Mouse (Mus musculus) CD4-positive helper T cell, adult 2 months (primary cell): Measurements from ENCODE around the gene Dnttip1.

Source experiments
- DNase-seq: peaks from one replicate; pipeline ENCODE4 v3.0.0-alpha.2; 2012; ENCODE audit warnings: low read depth, missing footprints, low spot score

The Dnttip1 gene

GRCm38 (mm10) chr2:164779481-164780086, 33.8 kb downstream of the Dnttip1 start, which contains the start of gene Tnnc2:
Gene Tnnc2 (minus strand): TSS chr2:164779967.
- no peak for DNase-seq

DNA sequence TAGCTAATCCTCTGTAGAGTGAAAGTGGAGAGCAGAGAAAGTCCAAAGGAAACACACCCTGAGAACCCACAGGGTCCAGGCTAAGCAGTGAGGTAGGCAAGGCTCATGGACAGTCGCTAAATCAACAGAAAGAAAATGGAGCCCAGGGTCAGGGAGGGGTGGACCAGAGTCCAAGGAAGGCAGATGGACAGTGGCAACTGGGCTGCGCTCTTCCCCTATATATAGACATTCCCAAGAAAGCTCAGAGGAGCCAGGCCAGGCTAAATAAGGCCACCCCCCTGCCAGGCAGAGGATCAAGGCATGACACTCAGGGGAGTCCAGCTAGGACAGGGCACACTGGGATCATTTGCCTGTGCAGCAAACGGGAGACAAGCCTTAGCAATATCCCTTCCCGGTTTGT, 36.1 kb downstream of the Dnttip1 start:
- no peak for DNase-seq

GRCm38 (mm10) chr2:164783926-164784581, 38.3 kb downstream of the Dnttip1 start:
- peak; percentile 32 for DNase-seq

GRCm38 (mm10) chr2:164784869-164785420, 39.2 kb downstream of the Dnttip1 start:
- no peak for DNase-seq

DNA sequence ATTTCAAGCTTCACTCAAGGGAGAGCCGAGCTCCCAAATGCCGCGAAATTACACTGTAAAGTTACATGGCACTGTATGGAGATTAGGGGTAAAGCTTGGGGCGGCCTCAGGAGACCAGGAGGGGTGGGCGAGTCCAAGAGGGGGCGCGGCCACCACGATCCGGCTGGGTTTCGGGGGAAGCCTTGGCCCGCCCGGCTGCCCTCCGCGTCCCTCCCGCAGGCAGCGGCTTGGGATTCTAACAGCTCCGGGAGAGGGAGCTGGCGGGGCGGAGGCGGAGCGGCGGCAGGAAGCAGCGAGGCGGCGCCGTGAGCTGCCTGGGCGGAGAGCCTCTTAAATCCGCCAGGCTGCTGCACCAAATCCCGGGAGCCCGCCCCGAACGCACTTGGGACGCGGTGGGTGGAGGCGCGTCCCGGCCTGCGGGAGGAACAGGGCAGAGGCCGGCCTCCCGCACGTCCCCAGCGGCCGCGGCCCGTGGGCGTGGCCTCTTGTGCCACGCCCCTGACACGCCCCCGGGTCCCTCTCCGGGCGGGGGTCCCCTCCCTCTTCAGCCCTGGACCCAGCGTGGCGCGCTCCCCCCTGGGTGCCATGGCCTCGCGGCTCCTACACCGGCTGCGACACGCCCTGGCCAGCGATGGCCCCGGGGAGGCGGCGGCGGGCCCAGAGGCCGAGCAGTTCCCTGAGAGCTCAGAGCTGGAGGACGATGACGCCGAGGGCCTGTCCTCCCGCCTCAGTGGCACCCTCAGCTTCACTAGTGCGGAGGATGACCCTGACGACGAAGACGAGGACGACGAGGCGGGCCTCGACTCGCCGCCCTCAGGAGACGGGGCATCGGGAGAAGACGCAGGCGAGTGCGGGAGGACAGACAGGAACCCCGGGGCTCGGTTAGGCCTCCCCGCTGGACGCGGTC, 40.0 kb downstream of the Dnttip1 start, which contains the start of gene Snx21:
TSS of gene Snx21 (plus strand) at position 343 of the 907 bp plus-strand sequence.
- DNase-seq = peak; percentile 85

- no peak for DNase-seq
Measured at GRCm38 (mm10) chr2:164786388-164786885, 40.7 kb downstream of the Dnttip1 start.

DNA sequence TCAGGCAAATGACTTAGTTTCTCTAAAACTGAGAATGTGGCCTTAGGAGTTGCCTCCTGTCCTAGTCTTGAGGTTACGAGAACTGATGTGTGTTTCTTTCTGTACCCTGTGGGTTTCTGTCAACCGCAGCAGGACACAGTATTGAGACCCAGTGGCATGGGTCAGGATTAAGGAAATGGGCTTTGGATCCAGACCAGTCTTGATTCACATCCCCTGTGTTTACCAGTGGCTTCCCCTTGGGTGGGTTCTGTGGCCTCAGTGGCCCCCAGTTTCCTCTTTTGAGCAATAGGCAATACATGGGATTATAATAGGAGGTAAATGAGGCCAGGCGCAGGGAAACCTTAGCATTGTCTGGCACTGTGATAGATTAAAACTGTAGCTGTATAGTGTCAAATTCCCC, 41.2 kb downstream of the Dnttip1 start:
- DNase-seq = no peak

GRCm38 (mm10) chr2:164787779-164788178, 42.0 kb downstream of the Dnttip1 start:
- DNase-seq = no peak

GRCm38 (mm10) chr2:164788411-164788810, 42.6 kb downstream of the Dnttip1 start:
- DNase-seq = no peak

DNA sequence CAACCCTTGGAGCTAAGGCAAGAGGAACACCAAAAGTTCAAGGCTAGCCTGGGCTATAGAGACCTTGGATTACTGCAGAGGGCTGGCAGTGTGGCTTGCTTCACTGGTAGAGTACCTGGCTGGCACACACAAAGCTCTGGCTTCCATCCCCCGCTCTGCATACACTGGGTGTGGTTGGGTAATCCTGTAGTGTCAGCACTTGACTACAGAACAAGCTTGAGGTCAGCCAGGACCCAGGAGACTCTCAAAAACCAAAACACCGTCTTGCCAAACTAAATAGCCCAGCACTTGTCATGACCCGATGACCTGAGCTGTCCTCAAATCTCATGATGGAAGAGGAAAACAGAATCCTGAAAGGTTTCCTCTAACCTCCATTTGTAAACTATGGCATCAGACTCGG, 44.7 kb downstream of the Dnttip1 start:
- no peak for DNase-seq

GRCm38 (mm10) chr2:164791841-164792261, 46.1 kb downstream of the Dnttip1 start:
- no peak for DNase-seq

DNA sequence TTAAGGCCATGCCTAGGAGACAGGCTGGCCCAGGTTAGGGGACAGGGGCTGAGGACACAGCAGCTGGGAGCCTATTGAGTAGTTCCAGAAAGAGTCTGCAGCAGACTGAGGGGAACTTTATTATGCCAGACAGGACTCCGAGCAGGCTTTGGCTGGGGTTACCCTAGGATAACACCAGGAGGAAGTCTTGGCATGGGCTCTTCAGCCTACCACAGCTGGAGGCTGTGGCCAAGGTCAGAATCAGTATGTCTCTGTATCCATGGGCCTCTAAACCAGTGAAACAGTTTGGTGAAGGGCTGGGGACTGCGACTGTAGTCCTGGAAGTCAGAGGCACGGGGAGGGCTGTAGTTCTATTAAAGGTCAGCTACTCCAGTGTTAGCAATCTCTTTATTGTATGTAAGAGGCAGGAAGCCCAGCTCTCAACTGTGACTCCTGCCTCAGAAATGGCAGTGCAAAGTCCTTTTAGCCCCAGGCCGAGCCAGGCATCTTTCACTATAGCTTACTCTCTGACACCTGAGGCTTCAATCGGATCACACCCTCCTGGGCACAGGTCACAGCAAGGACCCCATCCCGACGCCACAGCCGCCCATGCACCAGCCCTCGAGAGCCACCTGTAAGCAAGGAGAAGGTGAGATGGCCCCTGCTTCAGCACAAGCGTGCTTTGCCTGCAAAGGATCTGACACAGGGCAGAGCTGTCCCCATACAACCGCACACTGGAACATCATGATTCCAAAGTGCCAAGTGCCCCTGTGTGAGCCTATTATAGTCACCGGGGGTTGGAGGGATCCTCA, 46.8 kb downstream of the Dnttip1 start:
- DNase-seq = no peak

GRCm38 (mm10) chr2:164793236-164793635, 47.5 kb downstream of the Dnttip1 start:
- DNase-seq = peak; percentile 58

- DNase-seq = peak; percentile 42
Measured at GRCm38 (mm10) chr2:164793772-164794171, 48.0 kb downstream of the Dnttip1 start.

DNA sequence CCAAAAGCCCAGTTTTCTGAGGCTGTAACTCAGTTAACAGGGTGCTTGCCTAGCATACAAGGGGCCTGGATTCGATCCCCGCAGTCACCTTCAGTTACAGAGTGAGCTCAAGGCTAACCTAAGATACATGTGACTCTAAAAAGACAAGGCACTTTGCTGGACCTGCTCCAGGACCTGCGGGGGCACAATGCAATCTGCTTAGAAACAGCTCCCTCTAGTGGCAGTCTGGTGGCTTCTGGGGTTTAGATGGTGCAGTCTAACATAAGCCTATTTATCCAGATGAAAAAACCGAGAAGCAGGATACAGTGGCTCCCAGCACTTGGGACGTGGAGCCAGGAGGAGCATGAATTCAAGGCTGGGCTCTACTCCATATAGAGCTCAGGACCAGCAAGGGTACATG, 48.5 kb downstream of the Dnttip1 start:
- DNase-seq = peak; percentile 82

GRCm38 (mm10) chr2:164795868-164796267, 50.1 kb downstream of the Dnttip1 start:
- no peak for DNase-seq

GRCm38 (mm10) chr2:164798554-164798953, 52.8 kb downstream of the Dnttip1 start:
- peak; percentile 49 for DNase-seq

DNA sequence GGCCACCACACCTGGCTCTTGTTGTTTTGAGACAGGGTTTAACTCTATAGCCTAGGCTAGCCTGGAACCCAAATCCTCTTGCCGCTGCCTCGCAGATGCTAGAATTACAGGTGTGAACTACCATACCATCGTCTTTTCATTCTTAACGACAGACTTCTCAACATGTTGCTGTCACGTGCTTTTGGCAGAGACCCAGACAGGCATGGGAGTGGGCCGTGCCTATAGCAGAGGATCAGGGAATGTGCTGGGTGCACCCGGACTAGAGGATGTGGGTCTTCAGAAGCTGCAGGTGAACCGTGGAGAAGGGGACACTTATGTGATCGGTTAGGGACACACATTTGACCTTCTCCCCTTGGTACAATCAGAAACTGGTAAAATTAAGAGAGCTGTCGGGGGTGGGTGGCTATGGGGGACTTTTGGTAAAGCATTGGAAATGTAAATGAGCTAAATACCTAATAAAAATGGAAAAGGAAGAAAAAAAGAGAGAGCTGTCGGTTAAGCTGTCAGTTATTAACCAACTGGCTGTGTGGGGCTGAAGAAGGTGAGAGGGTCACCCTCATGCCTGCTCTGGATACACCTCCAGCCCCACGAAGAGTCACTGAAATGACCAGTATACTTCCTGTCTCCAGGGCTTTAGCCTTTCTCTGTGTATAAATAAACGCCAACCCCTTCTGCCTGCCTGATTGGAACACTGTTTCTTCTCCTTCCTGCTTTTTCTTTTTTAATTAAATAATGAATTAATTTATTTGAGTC, 54.6 kb downstream of the Dnttip1 start:
- DNase-seq = no peak

DNA sequence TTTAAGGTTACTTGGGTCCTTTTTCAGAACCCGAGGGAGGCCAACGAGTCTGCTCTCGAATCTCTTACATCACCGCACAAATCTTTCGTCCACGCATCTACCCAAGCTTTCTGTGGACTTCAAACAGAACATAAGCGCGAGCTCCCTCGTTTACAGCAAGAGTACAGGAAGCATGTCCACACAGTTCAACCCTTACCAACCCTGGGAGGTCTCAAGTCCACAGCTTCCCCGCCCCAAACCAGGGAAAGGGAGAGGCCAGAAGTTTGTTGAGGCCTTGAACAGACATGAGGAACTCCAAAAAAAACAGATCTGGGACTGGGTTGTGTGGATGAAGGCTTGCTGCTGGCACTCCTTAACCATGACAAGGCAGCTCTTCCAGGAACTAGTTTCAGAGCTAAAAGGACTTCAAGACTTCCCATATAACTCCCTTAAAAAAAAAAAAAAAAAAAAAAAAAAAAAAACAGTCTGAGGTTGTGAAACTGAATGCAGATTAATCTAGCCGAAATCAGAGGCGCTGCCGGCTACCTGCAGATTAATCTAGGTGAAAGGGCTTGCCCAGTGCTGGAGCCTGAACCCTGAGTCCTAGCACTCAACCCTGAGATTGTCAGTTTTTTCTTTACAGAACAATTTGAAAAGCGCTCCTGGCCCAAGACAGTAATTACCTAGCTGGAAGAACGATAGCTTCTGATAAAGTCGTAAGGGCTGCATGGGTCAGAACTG, 57.6 kb downstream of the Dnttip1 start:
- DNase-seq = no peak
